Mouse (Mus musculus): ENCODE measurements at regions not wholly inside any gene's neighbourhood (a gene's known extent, or its start where the extent isn't known, plus 50 kb on each side); places are given as distances from the start of the nearest gene placed in this dataset.

- no peak for DNase-seq (ENCODE audit: low read depth)
- no peak for TF ChIP-seq CTCF (IDR thresholded peaks at IDR 0.05; ENCODE audit: borderline replicate concordance, extremely low read depth, insufficient read depth, insufficient read length)
- no peak for TF ChIP-seq POLR2A (IDR thresholded peaks at IDR 0.05; ENCODE audit: borderline replicate concordance, extremely low read depth, insufficient read depth, insufficient read length, poor library complexity, severe bottlenecking)
These were observed 53.0 kb upstream of the Dapl1 start for GRCm38 (mm10) chr2:59431466-59431865.

- DNase-seq (ENCODE audit: low read depth): no peak
- TF ChIP-seq CTCF (IDR thresholded peaks at IDR 0.05; ENCODE audit: borderline replicate concordance, extremely low read depth, insufficient read depth, insufficient read length) (no peak), POLR2A (IDR thresholded peaks at IDR 0.05; ENCODE audit: borderline replicate concordance, extremely low read depth, insufficient read depth, insufficient read length, poor library complexity, severe bottlenecking) (no peak)
These were observed 52.6 kb upstream of the Dapl1 start for GRCm38 (mm10) chr2:59431867-59432266.
